Mouse (Mus musculus) testis, postnatal 14 days (tissue): ENCODE measurements around the gene Sys1.

Experiments used
- DNase-seq: peaks from one replicate; pipeline ENCODE4 v3.0.0; 2021; ENCODE audit warnings: low spot score

Sys1 gene

DNA sequence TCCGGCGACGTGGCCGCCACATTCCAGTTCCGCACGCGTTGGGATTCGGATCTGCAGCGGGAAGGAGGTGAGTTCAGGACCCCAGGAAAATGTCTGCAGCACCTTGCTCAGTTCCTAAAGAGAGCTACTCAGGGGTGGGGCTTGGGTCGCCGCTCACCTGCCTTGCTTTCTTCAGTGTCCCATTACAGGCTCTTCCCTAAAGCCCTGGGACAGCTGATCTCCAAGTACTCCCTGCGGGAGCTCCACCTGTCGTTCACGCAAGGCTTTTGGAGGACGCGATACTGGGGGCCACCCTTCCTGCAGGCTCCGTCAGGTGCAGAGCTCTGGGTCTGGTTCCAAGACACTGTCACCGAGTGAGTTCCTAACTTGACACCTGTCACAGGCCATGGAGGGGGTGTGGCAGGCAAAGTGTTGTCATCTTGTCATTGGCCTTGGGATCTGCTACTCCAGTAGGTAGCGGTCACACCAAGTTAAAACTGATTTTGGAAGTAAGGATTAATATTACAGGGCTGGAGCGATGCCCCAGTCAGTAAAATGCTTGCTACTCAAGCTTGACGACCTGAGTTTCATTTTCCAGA lies 41.0 kb downstream of the Sys1 start:
- no peak for DNase-seq

GRCm38 (mm10) chr2:164499317-164499716 lies 42.6 kb downstream of the Sys1 start:
- DNase-seq: no peak

DNA sequence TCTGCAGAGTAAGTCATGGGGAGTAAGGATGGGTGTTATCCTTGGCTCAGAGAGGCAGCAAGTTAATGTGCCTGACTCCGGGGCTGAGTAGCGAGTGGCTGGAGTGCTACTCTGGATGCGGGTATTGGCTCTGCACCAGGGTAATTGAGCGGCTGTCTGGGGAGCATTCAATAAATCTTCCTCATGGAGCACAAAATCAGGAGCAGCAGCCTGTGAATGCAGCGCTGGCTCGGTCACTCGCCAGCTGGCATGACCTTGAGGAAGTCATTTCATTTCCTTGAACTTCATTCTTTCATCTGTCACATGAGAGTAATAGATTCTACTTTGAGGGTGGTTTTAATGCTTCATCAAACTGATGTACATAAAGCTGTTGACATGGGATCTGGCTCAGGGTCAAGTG lies 43.7 kb downstream of the Sys1 start:
- no peak for DNase-seq

DNA sequence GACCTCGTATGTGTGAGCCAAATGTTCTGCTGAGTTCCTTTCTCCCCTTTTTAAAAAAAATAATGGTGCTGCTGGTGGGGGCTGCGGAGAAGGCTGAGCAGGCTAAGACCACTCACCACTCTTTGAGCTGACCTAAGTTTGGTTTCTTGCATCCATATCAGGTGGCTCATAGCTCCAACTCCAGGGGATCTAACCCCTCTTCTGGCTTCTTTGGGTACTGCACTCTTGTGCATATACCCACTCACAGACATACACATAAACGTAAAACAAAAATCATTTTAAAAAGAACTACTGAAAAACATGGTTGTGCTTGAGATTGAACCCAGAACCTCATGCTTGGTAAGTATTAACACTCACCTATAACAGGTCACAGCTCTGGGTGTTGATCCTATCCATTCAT lies 48.2 kb downstream of the Sys1 start:
- DNase-seq: no peak

- DNase-seq: no peak
Observed at GRCm38 (mm10) chr2:164505619-164506347, 49.0 kb downstream of the Sys1 start.

- DNase-seq: no peak
Observed at GRCm38 (mm10) chr2:164507811-164508210, 51.0 kb downstream of the Sys1 start.

- no peak for DNase-seq
Observed at GRCm38 (mm10) chr2:164510621-164511190, 53.9 kb downstream of the Sys1 start.

- DNase-seq: no peak
Observed at GRCm38 (mm10) chr2:164512121-164512909, 55.6 kb downstream of the Sys1 start.

DNA sequence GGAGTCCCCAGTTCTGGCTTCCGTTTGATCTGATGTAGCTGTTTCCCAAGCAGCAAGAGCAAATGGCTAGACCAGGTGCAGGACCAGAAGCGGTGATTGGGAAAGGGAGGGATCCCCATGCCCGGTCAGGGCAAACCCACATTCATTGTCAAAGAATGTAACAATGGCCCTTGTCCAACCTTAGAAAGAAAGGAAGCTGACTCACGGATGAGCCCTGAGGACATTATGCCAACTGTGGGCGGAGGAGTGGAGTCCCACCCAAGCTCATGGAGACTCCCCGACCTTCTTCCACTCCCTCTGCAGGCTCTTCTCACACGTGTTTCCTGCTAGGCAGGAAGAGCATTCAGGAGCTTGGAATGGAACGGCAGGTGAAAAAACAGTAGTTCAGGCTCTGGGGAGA lies 56.6 kb downstream of the Sys1 start:
- DNase-seq: no peak

DNA sequence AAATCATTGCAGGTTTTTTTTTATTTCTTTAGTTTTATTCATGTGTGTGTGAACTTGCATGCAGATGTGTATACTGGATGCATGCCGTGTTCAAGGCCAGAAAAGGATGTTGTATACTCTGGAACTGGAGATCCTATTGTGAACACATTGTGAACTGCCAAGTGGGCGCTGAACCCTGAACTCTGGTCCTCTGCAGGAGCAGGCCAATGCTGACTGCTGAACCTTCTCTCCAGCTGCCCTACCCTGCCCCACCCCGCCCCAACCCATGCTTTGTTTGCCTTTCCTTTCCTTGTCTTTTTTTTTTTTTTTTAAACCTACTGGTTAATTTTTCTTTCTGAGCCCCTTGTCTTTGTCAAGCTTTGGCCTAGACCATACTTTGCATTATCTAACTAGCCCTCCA lies 58.2 kb downstream of the Sys1 start:
- DNase-seq: no peak

DNA sequence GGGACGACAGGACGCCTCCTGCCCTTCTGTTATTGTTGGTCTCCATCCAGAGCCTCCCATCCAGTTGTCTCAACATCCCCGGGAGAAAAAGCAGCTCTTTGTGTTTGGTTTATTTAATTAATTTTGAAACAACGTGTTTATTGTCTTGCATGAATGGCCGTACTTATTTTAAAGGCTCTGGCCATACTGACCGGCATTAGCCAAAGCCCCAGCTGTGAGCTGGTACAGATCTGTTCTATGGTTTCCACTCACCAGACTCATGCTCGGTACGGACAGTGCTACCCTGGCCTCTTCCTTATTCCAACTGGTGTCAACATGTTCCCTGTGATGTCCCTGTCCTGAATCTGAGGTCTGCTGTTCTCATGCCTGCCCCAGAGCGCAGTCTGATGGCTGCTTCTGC lies 59.1 kb downstream of the Sys1 start:
- no peak for DNase-seq

DNA sequence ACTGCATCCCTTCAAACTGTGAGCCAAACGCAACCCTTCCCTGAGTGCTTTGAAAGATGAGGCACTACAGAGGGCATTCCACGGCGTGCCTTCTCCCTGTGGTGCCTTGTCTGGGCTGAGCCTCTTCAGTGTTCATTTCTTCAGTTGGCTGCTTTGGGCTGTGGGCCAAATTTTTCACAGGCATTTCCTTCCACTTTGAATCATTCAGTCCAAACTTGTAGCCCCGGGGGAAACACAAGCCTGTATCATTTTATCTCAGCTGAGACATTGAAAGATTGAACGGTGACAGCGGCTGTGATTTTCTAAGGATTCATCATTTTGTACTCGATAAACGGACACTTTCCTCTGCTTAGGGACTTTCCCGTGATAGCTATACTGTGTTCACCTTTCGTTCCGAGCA lies 59.8 kb downstream of the Sys1 start:
- no peak for DNase-seq

- peak; percentile 66 for DNase-seq
Observed at GRCm38 (mm10) chr2:164517485-164518221, 60.9 kb downstream of the Sys1 start.

DNA sequence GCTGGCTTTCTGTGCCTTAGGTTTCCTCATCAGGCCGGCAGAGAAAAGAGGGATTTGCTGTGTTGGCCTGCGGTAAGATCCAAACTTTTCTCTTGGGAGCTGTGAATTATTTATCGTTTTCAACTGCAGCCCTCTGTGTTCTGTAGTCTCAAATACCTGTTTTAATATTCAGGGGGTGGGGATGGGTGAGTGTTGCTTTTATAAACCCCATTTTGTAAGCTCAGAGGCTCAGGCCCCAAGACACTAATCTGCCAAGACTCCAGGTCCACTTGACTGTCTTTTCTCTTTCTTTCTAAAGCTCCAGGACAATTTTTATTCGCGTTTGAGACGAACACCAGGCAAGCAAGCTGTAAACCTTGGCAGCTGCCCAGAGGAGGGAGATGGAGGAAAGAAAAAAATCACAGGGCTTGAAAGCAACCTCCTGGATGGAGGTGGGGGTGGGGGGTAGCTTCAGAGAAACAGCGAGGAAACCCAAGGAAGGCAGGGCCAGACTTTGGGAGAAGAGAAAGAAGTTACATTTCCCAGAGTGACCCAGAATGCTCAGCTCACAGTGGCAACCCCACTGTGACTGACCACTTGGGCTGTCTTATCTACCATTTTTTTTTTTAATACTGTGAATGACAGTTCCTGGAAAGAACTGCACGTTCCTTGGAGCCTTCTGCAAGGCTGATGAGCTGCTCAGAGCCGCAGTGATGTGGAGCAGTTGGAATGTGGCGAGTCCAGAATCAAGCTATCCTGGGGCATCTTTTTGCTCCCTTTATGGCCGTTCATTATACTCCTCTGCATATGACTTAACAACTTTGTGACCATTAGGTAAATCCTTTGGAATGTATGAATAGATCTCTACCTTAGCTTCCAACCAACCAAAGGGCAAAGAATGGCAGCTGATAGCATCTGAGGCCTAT lies 61.8 kb downstream of the Sys1 start:
- DNase-seq: no peak

GRCm38 (mm10) chr2:164519171-164519526 lies 62.4 kb downstream of the Sys1 start:
- no peak for DNase-seq

DNA sequence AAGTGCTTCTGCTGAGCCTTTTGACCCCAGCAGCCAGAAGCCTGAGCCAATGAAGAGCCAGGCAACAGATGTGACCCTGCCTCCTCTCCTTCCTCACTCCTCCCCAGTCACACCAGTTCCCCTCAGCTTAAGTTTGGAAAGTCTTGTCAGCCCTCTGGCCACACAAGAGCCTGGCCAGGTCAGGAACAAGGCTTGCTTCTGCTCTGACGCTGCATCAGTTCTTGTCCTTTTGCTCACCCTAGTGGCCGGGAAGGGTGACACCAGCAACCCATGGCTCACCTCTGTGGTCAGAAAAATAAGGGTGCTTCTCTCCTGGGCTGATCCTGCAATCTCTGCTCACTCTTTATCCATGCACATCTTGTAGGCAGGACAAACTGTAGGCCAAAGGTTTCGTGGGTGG lies 64.0 kb downstream of the Sys1 start:
- no peak for DNase-seq

- no peak for DNase-seq
Observed at GRCm38 (mm10) chr2:164521841-164522240, 65.1 kb downstream of the Sys1 start.

DNA sequence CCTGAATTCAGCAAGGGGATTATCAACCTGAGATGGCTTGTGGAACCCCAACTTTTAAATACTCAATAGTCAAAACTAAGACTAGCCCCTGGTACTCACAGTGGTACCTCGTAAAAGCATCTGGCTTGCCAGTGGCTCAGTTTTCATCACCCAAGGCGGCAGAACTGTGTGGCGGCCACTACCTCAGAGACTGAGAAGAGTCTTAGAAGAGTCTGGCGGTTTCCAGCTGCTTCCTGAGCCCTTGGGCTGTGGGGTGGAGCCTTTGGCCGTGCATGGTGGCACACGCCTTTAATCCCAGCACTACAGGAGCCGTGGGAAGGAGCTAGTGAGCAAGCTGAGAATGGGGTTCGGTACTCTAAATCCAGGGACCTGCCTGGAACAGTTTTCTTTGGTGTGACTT lies 65.5 kb downstream of the Sys1 start:
- no peak for DNase-seq

DNA sequence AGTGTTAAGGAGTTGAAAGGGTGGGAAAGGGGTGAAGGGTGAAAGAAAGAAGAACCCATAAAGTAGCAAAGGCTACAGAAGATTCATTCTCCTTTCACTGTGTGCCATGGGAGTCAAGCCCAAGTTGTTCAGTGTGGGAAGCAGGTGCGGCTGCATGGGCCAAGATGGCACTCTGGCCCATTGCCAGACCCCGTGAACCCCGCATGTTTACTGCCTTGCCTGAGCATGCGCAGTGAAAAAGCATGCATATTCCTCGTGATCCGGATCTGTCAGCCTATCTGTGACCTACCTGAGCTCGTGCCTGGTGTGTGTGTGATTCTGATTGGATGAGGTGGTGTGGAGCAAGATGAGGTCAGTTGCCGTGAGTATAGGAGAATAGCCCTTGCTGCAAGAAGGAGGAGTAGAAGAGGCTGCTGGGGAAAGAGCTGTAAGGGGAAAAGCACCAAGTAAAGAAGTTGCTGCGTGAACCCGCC lies 66.6 kb downstream of the Sys1 start:
- no peak for DNase-seq

- DNase-seq: no peak
Observed at GRCm38 (mm10) chr2:164528557-164528956, 71.8 kb downstream of the Sys1 start.
